Mouse (Mus musculus): ENCODE measurements at regions not wholly inside any gene's neighbourhood (a gene's known extent, or its start where the extent isn't known, plus 50 kb on each side); places are given as distances from the start of the nearest gene placed in this dataset.

DNA sequence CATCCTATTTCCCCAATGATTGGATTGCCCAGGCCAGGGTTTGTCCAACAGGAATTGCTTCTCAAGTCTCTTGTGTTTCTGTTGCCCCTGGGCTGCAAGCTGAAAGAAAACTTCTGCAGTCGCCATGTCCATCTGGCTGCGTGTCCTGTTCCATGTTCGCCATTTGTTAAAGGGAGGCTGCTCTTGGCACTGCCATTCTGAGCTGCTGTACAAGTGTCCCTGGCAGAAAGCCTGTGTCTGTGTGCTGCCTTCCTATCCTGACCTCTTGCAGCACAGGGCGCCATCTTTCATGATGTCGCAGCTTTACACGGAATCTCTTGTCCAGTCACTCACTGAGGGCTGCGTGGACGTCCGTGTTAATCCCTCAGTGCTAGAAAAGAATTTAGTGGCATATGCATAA is 349.2 kb downstream of the Agtpbp1 start:
- 93% methylated on average over 9 of the region's 9 CpGs for WGBS
- Histone ChIP-seq H3K4me3 (ENCODE audit: extremely low read depth, insufficient read depth, insufficient read length) (no peak overlapping the region), H3K4me1 (ENCODE audit: control insufficient read depth, insufficient read depth, insufficient read length) (no peaks in the 10 kb centered on the region), H3K36me3 (ENCODE audit: control insufficient read depth, insufficient read depth, low read length) (no peaks in the 10 kb centered on the region), H3K27ac (ENCODE audit: insufficient read depth, low read length) (no peak overlapping the region), H3K27me3 (ENCODE audit: control insufficient read depth, insufficient read depth, low read length) (no peaks in the 10 kb centered on the region)
- TF ChIP-seq POLR2A (IDR thresholded peaks at IDR 0.05; ENCODE audit: low read depth, low read length) (no peak), CTCF (IDR thresholded peaks at IDR 0.05; ENCODE audit: extremely low read depth, insufficient read depth, insufficient read length, insufficient replicate concordance) (no peak)
- DNase-seq (ENCODE audit: low read depth in 1 of 2, low spot score in 2 of 2), result no peak

DNA sequence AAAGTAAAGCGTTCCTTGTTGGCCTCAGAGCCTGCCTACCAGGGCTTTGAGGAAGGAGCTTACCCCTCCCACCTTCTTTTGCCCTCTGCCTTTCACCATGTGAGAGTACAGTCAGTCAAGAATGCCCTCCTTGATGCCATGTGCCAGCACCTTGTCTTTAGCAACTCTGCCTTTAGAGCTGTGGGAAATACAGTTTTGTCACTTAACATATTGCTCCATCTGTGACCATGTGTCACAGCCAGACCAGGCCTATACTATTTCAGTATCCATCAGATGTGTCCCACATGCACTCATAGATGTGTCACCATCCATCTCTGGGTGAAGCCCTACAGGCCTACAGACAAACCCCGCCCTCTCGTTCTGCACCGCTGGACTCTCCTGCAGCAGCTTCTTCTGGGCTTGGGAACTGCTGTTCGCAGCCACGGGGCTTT is 355.9 kb downstream of the Agtpbp1 start:
- 87% methylated on average over 6 of the region's 6 CpGs for WGBS
- no peak overlapping the region for H3K27ac ChIP-seq (ENCODE audit: insufficient read depth, low read length)

DNA sequence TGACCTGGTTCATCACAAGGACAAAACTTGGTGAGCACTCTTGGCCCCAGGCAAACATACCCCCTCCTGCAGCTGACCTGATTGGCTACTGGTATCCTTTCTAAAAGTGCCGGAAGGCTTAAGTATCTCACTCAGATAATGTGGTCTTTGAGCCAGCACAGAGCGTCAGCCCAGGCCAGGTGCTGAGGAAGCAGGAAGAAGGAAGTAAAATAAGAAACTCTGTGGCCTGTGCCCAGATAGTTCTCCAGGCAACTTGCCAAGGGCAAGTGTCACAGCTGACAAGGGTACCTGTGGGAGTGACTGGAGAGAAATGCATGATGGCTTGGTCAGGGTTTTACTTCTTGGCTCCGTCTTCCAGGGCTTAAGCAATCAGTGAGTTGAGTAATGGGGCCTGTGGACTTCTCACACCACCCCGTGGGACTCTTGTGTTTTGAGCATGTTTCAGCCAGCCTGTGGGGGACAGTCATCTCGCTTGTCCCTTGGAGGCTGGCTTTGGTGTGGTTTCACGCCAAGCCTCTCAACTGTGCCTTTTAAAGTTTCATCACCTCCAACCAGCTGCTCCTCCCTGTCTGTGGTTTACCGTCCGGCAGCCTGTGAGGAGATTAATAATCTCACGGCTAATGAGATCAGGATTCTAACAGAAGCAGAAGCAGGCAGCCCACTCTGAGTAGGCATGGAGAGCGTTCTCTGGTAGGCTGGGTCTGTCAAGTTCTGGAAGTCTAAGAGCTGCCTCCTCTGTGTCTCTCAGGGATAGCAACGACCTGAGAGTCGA is 356.8 kb downstream of the Agtpbp1 start:
- no peak overlapping the region for H3K27ac ChIP-seq (ENCODE audit: insufficient read depth, low read length)
- TF ChIP-seq CTCF (IDR thresholded peaks at IDR 0.05; ENCODE audit: extremely low read depth, insufficient read depth, insufficient read length, insufficient replicate concordance) (no peak), POLR2A (IDR thresholded peaks at IDR 0.05; ENCODE audit: low read depth, low read length) (no peak)

More for the DNA sequence above, 355.9 kb downstream of the Agtpbp1 start:
- H3K36me3 ChIP-seq (ENCODE audit: control insufficient read depth, insufficient read depth, low read length), result no peaks in the 10 kb centered on the region
- no peaks in the 10 kb centered on the region for H3K27me3 ChIP-seq (ENCODE audit: control insufficient read depth, insufficient read depth, low read length)
- no peak overlapping the region for H3K4me3 ChIP-seq (ENCODE audit: extremely low read depth, insufficient read depth, insufficient read length)
- H3K4me1 ChIP-seq (ENCODE audit: control insufficient read depth, insufficient read depth, insufficient read length), result no peaks in the 10 kb centered on the region; the same call in 1 of the 2 replicates
- DNase-seq (ENCODE audit: low read depth in 1 of 2, low spot score in 2 of 2), result no peak
- TF ChIP-seq CTCF (IDR thresholded peaks at IDR 0.05; ENCODE audit: extremely low read depth, insufficient read depth, insufficient read length, insufficient replicate concordance) (no peak), POLR2A (IDR thresholded peaks at IDR 0.05; ENCODE audit: low read depth, low read length) (no peak)

DNA sequence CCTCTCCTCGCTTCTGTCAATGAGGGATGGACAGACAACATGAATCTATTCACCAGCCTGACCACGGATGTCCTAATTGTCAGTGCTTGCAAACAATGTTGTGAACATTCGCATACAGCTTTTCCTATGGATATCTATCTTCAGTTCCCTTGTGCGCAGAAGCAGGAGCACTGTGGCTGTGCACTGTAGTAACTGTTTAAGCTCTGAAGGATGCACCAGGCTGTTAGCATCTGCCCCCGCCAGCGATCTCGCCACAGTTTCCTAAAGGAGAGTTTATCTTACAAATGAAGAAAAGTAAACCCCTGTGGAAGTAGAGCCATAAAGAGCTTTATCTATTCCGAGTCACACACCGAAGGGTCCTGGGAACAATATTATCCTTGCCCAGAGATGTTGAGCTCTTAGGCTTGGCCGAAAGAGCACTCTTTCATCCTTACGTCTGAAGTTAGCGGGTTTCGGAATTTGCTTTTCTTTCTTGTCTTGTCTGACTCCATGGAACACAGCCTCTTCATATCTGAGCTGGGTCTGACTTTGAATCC is 357.4 kb downstream of the Agtpbp1 start:
- Histone ChIP-seq H3K4me3 (ENCODE audit: extremely low read depth, insufficient read depth, insufficient read length) (no peak overlapping the region), H3K4me1 (ENCODE audit: control insufficient read depth, insufficient read depth, insufficient read length) (no peaks in the 10 kb centered on the region; the same call in 1 of the 2 replicates), H3K27ac (ENCODE audit: insufficient read depth, low read length) (no peak overlapping the region), H3K27me3 (ENCODE audit: control insufficient read depth, insufficient read depth, low read length) (no peaks in the 10 kb centered on the region), H3K36me3 (ENCODE audit: control insufficient read depth, insufficient read depth, low read length) (no peaks in the 10 kb centered on the region)
- WGBS, result 89% methylated on average over 13 of the region's 13 CpGs
- no peak for DNase-seq (ENCODE audit: low read depth in 1 of 2, low spot score in 2 of 2)
- no peak for TF ChIP-seq POLR2A (IDR thresholded peaks at IDR 0.05; ENCODE audit: low read depth, low read length)
- TF ChIP-seq CTCF (IDR thresholded peaks at IDR 0.05; ENCODE audit: extremely low read depth, insufficient read depth, insufficient read length, insufficient replicate concordance), result no peak

More for the DNA sequence above, 356.8 kb downstream of the Agtpbp1 start:
- WGBS, result 29% methylated on average over 12 of the region's 12 CpGs
- Histone ChIP-seq H3K4me3 (ENCODE audit: extremely low read depth, insufficient read depth, insufficient read length) (no peak overlapping the region), H3K27me3 (ENCODE audit: control insufficient read depth, insufficient read depth, low read length) (no peaks in the 10 kb centered on the region), H3K4me1 (ENCODE audit: control insufficient read depth, insufficient read depth, insufficient read length) (no peaks in the 10 kb centered on the region; the same call in 1 of the 2 replicates), H3K36me3 (ENCODE audit: control insufficient read depth, insufficient read depth, low read length) (no peaks in the 10 kb centered on the region)
- no peak for DNase-seq (ENCODE audit: low read depth in 1 of 2, low spot score in 2 of 2)

DNA sequence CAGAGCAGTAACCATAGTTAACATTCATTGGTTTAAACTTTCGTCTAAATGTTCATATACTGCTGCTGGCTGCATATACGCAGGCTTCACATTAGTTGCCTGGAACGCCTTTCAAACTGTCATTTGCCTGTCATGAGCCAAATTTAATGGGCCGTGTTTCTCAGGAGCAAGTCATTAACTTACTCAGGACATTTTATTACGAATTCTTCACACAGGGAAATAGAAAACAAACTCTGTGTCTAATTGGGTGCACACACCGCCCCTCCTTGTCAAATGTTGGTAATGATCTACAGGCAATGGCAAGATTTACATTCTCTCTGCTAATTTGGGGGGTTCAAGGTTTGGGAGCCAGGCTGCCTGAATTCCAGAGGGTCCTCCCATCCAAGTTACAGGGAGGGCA is 364.4 kb downstream of the Agtpbp1 start:
- WGBS, result 83% methylated on average over 6 of the region's 6 CpGs
- TF ChIP-seq POLR2A (IDR thresholded peaks at IDR 0.05; ENCODE audit: low read depth, low read length) (no peak), CTCF (IDR thresholded peaks at IDR 0.05; ENCODE audit: extremely low read depth, insufficient read depth, insufficient read length, insufficient replicate concordance) (no peak)

DNA sequence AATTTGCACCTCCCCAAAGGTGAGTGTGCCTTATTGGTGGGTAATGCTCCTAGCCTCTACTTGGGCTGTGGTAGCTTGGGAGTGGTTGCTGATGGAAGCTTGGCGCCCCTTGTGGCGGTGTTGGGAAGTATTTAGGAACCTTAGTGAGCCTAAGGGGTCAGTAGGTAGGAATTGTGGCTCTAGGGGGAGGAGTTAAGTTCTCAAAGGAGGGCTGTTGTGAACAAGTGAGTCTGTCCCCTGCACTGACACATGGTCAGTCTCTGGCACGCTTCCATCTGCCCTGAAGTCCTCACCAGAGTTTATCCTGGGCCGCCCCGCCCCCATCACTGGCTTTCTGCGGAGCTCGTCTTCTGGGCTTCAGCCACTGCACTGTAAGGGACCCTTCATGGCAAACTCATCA is 364.9 kb downstream of the Agtpbp1 start:
- no peak for DNase-seq (ENCODE audit: low read depth in 1 of 2, low spot score in 2 of 2)
- TF ChIP-seq POLR2A (IDR thresholded peaks at IDR 0.05; ENCODE audit: low read depth, low read length) (no peak), CTCF (IDR thresholded peaks at IDR 0.05; ENCODE audit: extremely low read depth, insufficient read depth, insufficient read length, insufficient replicate concordance) (no peak)
- no peak overlapping the region for H3K4me3 ChIP-seq (ENCODE audit: extremely low read depth, insufficient read depth, insufficient read length)
- WGBS, result 43% methylated on average over 7 of the region's 7 CpGs
- no peaks in the 10 kb centered on the region for H3K27me3 ChIP-seq (ENCODE audit: control insufficient read depth, insufficient read depth, low read length)
- no peaks in the 10 kb centered on the region for H3K36me3 ChIP-seq (ENCODE audit: control insufficient read depth, insufficient read depth, low read length)
- H3K4me1 ChIP-seq (ENCODE audit: control insufficient read depth, insufficient read depth, insufficient read length), result no peaks in the 10 kb centered on the region
- no peak overlapping the region for H3K27ac ChIP-seq (ENCODE audit: insufficient read depth, low read length)

More for the DNA sequence above, 364.4 kb downstream of the Agtpbp1 start:
- Histone ChIP-seq H3K27ac (ENCODE audit: insufficient read depth, low read length) (no peak overlapping the region), H3K4me1 (ENCODE audit: control insufficient read depth, insufficient read depth, insufficient read length) (no peaks in the 10 kb centered on the region), H3K27me3 (ENCODE audit: control insufficient read depth, insufficient read depth, low read length) (no peaks in the 10 kb centered on the region), H3K4me3 (ENCODE audit: extremely low read depth, insufficient read depth, insufficient read length) (no peak overlapping the region), H3K36me3 (ENCODE audit: control insufficient read depth, insufficient read depth, low read length) (no peaks in the 10 kb centered on the region)
- DNase-seq (ENCODE audit: low read depth in 1 of 2, low spot score in 2 of 2), result no peak

Measured in spleen, adult 2 months (tissue).